Mouse (Mus musculus): Measurements from ENCODE around the gene Fryl. TPM values are rescaled to one million over a fixed set of nuclear protein-coding genes. Genes with fewer than 3 reads are reported as not detected.
A peak's percentile ranks its signal among the peaks of the same experiment; 100 is the strongest.

Fryl gene
- polyA plus RNA-seq, 1 experiment from 2014 or later = 33.4 TPM

DNA sequence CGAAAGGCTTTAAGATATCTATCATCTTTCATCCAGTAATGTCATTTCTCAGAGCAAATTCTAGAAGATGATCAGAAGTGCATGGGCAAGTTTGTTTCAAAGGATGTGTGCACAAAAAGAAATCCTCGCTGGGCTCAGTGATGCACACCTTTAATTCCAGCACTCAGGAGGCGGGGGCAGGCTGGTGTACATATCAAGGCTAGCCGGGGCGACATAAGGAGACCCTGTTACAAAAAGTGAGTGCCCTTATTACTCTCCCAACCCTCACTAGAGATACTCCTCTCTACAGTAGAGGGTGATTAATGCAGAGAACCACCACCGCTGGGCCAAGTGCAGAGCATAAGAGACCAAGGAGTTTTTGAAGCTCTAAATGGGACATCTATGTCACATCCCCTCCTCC lies 53.9 kb downstream of the Fryl start:
- Histone ChIP-seq H3K4me1 (no peaks in the 10 kb centered on the region), H3K4me3 (replicated peaks) (no peak overlapping the region), H3K27me3 (replicated peaks) (no peaks in the 10 kb centered on the region), H3K27ac (no peak overlapping the region), H3K9ac (no peak overlapping the region), H3K4me2 (no peak overlapping the region), H3K9me3 (no peaks in the 10 kb centered on the region), H3K36me3 (no peaks in the 10 kb centered on the region)
- WGBS = 86% methylated on average over 6 of the region's 6 CpGs
- ATAC-seq (ENCODE audit: insufficient read depth, low FRiP score, low read depth) = no peak

DNA sequence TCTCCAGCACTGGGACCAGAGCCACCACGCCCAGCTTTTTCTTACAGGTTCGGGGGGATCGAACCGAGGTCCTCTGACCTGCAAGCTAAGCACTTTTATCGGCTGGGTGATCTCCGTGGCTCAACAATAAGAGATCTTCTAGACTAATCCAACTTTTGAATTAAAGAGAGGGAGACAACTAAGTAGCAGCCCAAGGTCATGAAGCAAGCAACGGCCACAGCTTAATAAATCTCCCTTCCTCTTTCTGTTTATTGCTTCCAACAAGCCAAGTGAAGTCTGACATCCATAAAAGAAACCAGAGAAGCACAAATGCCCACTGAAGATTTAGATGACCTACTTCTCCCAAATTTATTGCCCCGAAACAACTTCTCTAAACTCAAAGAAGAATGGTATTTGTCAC lies 54.3 kb downstream of the Fryl start:
- Histone ChIP-seq H3K36me3 (no peaks in the 10 kb centered on the region), H3K27me3 (replicated peaks) (no peaks in the 10 kb centered on the region), H3K27ac (no peak overlapping the region), H3K9ac (no peak overlapping the region), H3K4me3 (replicated peaks) (no peak overlapping the region), H3K4me2 (no peak overlapping the region), H3K4me1 (no peaks in the 10 kb centered on the region), H3K9me3 (no peaks in the 10 kb centered on the region)
- WGBS = 76% methylated on average over 8 of the region's 8 CpGs
- no peak for ATAC-seq (ENCODE audit: insufficient read depth, low FRiP score, low read depth)

DNA sequence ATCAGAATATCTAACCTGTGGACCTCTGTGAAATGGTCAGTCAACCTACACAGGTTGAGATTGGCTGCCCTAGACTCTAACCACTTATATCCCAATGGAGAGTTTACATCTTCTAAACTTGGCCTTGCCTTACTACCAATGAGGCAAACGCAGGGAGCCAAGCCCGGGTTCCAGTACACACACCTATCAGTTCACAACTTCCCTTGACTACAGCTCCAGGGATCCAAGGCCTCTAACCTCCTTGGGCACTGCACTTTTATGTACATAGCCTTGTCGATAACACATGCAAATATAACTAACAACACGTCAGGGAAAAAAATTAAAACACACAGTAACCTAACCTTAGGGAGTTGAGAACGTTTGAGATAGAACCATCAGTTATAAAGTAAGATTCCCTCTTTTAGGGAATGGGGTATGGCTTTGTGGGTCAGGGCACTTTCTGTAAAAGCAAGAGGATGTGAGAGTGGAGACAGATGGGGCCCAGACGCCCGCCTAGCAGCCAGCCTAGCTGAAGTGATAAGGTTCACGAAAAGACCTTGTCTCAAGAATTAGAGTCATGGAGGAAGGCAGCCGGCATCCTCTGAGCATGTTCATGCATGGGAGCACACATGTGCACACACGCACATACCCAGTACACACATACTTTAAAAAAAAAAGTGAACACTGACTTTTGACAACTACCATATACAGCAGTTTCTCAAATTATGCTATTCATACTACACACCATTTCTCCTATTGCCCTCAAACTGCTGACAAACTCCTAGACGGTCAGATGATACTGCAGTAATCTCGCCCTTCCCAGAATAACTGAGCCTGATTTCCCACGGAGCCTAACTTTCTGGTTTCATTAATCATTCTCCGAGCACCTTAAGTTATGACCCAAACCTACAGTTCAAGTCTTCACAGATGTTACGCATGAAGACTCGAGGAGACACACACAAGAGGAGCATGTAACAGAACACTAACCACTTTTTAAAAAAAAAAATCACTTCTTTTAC lies 55.7 kb downstream of the Fryl start:
- Histone ChIP-seq H3K27ac (peak overlapping the region; percentile 69; the same call in 1 of the 2 replicates), H3K4me3 (replicated peaks) (no peak overlapping the region), H3K4me1 (no peaks in the 10 kb centered on the region), H3K9me3 (no peaks in the 10 kb centered on the region), H3K4me2 (no peak overlapping the region), H3K9ac (no peak overlapping the region), H3K27me3 (replicated peaks) (no peaks in the 10 kb centered on the region), H3K36me3 (no peaks in the 10 kb centered on the region)
- 63% methylated on average over 16 of the region's 16 CpGs for WGBS
- peak; percentile 71 for ATAC-seq (ENCODE audit: insufficient read depth, low FRiP score, low read depth)

DNA sequence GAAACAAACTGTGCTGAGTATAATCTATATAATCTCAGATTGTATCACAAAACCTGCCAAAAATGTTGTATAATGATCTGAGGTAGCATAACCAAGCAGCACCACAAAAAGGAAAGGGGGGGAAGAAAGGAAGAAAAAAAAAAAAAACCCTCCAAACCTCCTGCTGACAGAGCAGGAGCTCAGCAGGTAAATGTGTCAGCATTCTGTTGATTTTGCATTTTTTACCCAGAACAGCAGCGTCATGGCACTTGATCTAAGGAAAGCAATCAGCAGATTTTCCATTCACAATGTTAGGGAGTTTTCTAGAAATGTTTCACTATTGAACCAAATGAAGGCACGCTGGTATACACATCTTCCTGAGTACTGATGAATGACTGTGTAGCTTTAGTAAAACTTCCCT lies 56.8 kb downstream of the Fryl start:
- Histone ChIP-seq H3K27me3 (replicated peaks) (no peaks in the 10 kb centered on the region), H3K4me3 (replicated peaks) (no peak overlapping the region), H3K27ac (0 out of 2 replicates have a peak overlapping the region, but pooled peaks have one; percentile 69), H3K36me3 (no peaks in the 10 kb centered on the region), H3K4me1 (no peaks in the 10 kb centered on the region), H3K9ac (no peak overlapping the region), H3K9me3 (no peaks in the 10 kb centered on the region), H3K4me2 (no peak overlapping the region)
- no peak for ATAC-seq (ENCODE audit: insufficient read depth, low FRiP score, low read depth)
- 78% methylated on average over 2 of the region's 2 CpGs for WGBS

DNA sequence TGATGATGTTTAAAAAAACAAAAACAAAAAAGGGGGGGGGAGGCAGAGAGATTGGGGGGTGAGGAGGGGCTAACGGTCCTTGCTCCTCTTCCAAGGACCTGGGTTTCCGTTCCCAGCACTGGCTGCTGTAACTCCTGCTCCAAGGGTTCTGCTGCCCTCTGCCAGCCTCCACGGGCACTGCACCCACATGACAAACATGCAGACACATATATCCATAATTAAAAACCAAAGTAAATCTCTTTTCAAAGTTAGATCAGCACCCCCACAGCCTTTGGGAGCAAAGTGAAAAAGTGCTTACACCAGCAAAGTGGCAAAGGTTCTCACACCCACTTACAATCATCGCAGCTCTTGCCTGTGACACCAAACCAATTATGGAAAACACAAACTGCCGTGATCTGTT lies 57.7 kb downstream of the Fryl start:
- Histone ChIP-seq H3K9me3 (no peaks in the 10 kb centered on the region), H3K27ac (no peak overlapping the region), H3K4me3 (replicated peaks) (no peak overlapping the region), H3K9ac (no peak overlapping the region), H3K27me3 (replicated peaks) (no peaks in the 10 kb centered on the region), H3K36me3 (no peaks in the 10 kb centered on the region), H3K4me2 (no peak overlapping the region), H3K4me1 (peaks cover 6% of the 10 kb centered on the region; the same call in 1 of the 2 replicates)
- no peak for ATAC-seq (ENCODE audit: insufficient read depth, low FRiP score, low read depth)
- WGBS = 92% methylated on average over 5 of the region's 5 CpGs

DNA sequence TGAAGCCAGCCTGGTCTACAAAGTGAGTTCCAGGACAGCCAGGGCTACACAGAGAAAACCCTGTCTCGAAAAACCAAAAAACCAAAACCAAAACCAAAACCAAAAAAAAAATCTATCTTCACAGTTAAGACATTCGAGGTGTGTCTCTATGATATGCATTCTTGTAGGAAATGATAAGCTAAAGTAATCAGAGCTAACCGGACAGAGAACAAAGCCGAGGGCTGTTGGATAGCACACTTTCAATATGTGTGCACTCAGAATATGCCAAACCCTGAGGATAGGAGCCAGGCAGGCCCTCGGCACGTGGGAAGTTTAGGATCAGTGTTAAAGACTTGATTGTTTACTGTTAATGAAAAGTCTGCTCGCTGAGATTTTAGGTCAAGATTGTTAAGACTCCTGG lies 58.6 kb downstream of the Fryl start:
- H3K4me3 ChIP-seq (replicated peaks) = no peak overlapping the region
- 71% methylated on average over 7 of the region's 7 CpGs for WGBS
- peaks cover 6% of the 10 kb centered on the region; the same call in 1 of the 2 replicates for H3K4me1 ChIP-seq
- no peaks in the 10 kb centered on the region for H3K27me3 ChIP-seq (replicated peaks)
- H3K27ac ChIP-seq = no peak overlapping the region
- H3K36me3 ChIP-seq = no peaks in the 10 kb centered on the region
- H3K4me2 ChIP-seq = no peak overlapping the region
- no peak for ATAC-seq (ENCODE audit: insufficient read depth, low FRiP score, low read depth)
- H3K9ac ChIP-seq = no peak overlapping the region
- no peaks in the 10 kb centered on the region for H3K9me3 ChIP-seq

DNA sequence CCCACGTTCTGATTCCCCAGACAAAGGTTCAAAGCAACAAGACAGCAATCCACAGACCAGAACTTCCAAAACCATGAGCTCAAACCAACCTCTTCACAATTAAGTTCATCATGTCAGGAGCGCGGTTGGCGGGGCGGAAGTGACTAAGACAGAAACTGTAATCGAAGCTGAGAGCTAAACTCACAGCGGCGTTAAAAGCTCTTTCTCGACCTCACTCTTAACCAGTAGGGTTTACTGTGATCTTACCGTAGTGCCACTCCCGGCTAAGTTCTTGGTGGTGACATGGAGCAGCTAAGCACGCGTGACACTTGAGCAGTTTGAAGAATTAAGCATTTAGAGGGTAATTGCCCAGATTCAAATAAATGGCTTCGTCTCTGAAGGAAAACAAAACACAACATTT lies 61.7 kb downstream of the Fryl start:
- H3K4me1 ChIP-seq = peaks cover 6% of the 10 kb centered on the region; the same call in 1 of the 2 replicates
- H3K4me3 ChIP-seq (replicated peaks) = no peak overlapping the region
- H3K27ac ChIP-seq = no peak overlapping the region
- H3K4me2 ChIP-seq = no peak overlapping the region
- no peaks in the 10 kb centered on the region for H3K27me3 ChIP-seq (replicated peaks)
- no peak for ATAC-seq (ENCODE audit: insufficient read depth, low FRiP score, low read depth)
- H3K36me3 ChIP-seq = no peaks in the 10 kb centered on the region
- no peaks in the 10 kb centered on the region for H3K9me3 ChIP-seq
- 94% methylated on average over 14 of the region's 14 CpGs for WGBS
- no peak overlapping the region for H3K9ac ChIP-seq

DNA sequence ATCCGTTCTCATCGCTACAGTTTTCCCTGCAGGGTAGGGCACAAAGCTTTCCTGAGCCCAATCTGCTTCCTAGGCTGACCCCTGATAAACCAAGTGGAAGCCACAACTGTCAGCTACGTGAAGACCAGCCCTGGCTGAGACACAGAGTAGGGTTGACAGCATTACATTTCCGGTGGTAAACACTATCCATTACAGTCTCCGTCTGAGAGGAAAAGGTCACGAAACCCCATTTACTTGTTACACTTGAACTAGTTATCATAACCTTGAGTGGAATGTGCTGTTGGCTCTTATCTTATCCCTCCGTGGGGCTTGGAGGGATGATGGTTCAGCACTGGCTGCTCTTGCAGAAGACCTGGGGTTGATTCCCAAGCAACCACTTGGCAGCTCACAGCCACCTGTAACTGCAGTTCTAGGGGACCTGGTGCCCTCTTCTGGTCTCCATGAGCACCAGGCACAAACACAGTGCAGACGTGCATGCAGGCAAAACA lies 62.3 kb downstream of the Fryl start:
- peaks cover 8% of the 10 kb centered on the region for H3K4me1 ChIP-seq
- peak overlapping the region; percentile 19; the same call in 1 of the 2 replicates for H3K4me2 ChIP-seq
- no peaks in the 10 kb centered on the region for H3K36me3 ChIP-seq
- H3K27ac ChIP-seq = peak overlapping the region; percentile 82
- H3K27me3 ChIP-seq (replicated peaks) = no peaks in the 10 kb centered on the region
- peak; percentile 24; the same call in 1 of the 2 replicates for ATAC-seq (ENCODE audit: insufficient read depth, low FRiP score, low read depth)
- H3K4me3 ChIP-seq (replicated peaks) = no peak overlapping the region
- H3K9me3 ChIP-seq = no peaks in the 10 kb centered on the region
- WGBS = 40% methylated on average over 8 of the region's 8 CpGs
- H3K9ac ChIP-seq = no peak overlapping the region

DNA sequence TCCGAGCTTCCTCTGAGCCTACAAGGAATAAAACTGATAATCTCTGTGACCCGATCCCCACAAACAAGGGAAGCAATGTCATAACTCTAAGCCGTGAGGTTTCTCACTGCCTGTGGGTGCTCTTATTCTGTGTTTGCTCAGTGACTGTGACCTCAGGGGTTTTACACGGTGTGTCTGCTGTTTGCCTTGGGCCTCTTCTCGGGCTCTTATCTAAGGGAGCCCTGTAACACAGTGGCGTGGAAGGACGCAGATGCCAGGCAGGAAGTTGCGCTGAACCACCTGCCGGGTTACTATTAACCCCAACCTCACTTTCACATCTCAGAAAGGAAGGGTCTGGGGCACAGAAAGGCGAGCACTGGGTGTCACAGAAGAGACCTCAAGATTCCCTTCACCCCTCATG lies 62.8 kb downstream of the Fryl start:
- H3K4me3 ChIP-seq (replicated peaks) = no peak overlapping the region
- H3K9me3 ChIP-seq = no peaks in the 10 kb centered on the region
- peak overlapping the region; percentile 19 for H3K4me2 ChIP-seq
- WGBS = 50% methylated on average over 10 of the region's 10 CpGs
- ATAC-seq (ENCODE audit: insufficient read depth, low FRiP score, low read depth) = peak; percentile 87
- no peaks in the 10 kb centered on the region for H3K36me3 ChIP-seq
- no peak overlapping the region for H3K9ac ChIP-seq
- H3K27me3 ChIP-seq (replicated peaks) = no peaks in the 10 kb centered on the region
- peak overlapping the region; percentile 82 for H3K27ac ChIP-seq
- H3K4me1 ChIP-seq = peaks cover 13% of the 10 kb centered on the region

DNA sequence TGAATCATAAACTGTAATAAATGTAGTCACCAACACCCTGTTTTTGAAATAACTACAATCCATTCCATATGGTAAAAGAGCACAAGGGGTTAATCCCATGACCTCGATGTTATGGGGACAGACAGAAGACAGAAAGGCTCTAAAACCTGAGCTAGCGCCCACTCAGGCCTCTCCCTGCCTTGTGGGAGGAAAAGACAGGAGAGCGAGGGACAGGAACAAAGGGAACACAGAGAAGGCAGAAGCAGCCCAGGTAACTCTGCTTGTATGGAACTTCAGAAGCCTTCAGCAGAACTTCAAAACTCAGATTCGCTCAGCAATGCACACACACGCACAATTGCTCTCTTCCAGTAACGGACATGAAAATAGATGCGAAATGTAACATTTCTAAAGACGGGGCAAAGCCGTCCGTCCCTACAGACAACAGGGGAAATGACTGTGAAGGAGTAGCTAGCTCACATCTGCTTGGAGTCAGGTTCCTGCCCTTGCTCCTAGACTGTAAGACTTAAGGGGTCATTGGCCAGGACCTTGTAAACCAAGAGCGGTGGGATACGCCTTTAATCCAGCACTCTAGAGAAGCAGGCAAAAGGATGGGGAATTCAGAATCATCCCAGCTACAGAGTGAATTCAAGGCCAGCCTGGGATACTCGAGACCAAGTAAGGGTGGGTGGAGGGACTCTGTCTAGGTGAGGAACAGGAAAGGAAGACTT lies 63.4 kb downstream of the Fryl start:
- ATAC-seq (ENCODE audit: insufficient read depth, low FRiP score, low read depth) = no peak
- H3K36me3 ChIP-seq = no peaks in the 10 kb centered on the region
- peak overlapping the region; percentile 19 for H3K4me2 ChIP-seq
- no peaks in the 10 kb centered on the region for H3K9me3 ChIP-seq
- no peak overlapping the region for H3K4me3 ChIP-seq (replicated peaks)
- peaks cover 19% of the 10 kb centered on the region for H3K4me1 ChIP-seq
- no peak overlapping the region for H3K9ac ChIP-seq
- 77% methylated on average over 13 of the region's 13 CpGs for WGBS
- H3K27ac ChIP-seq = peak overlapping the region; percentile 82
- no peaks in the 10 kb centered on the region for H3K27me3 ChIP-seq (replicated peaks)

DNA sequence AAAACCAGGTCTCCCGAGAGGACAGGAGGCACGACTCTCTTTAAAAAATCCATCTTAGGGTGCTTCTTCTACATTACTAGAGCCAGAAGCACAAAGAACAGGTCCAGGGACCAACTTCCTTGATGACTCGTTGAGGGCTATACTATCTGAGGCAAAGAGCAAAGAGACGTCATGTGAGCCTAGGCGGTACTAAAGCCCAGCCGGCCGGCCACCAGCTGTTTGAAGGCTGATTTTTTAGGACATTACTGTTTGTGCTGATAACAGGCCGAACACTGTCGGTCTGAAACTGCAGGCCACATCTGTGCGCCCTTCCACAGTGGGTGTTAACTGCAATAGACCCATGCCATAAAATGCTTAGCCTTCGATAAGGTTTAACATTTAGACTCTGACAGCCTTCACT lies 64.7 kb downstream of the Fryl start:
- Histone ChIP-seq H3K27ac (peak overlapping the region; percentile 26; the same call in 1 of the 2 replicates), H3K4me3 (replicated peaks) (no peak overlapping the region), H3K27me3 (replicated peaks) (no peaks in the 10 kb centered on the region), H3K36me3 (no peaks in the 10 kb centered on the region), H3K4me2 (no peak overlapping the region), H3K4me1 (peaks cover 19% of the 10 kb centered on the region), H3K9me3 (no peaks in the 10 kb centered on the region), H3K9ac (no peak overlapping the region)
- ATAC-seq (ENCODE audit: insufficient read depth, low FRiP score, low read depth) = peak; percentile 83
- WGBS = 59% methylated on average over 11 of the region's 11 CpGs

DNA sequence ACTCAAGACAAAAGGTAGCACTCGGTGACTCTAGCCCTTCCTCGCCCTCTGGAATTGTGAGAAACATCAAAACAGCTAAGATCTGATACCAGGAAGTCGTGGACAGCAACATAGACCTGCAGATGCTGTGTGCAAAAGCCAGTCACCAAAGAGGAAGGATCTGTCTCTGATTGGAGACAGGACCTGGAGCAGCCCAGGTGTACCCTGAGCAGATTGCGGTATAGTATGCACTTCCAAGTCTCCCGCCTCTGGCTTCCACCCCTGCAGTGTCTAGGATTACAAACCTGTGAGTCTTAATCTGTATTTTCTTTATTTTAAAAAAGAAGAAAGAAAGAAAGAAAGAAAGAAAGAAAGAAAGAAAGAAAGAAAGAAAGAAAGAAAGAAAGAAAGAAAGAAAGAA lies 66.3 kb downstream of the Fryl start:
- Histone ChIP-seq H3K27me3 (replicated peaks) (no peaks in the 10 kb centered on the region), H3K36me3 (0 out of 2 replicates have a peak, but pooled peaks cover under 1% of the 10 kb centered on the region), H3K4me2 (0 out of 2 replicates have a peak overlapping the region, but pooled peaks have one; percentile 19), H3K27ac (peak overlapping the region; percentile 46), H3K4me3 (replicated peaks) (no peak overlapping the region), H3K9me3 (no peaks in the 10 kb centered on the region), H3K4me1 (peaks cover 19% of the 10 kb centered on the region), H3K9ac (no peak overlapping the region)
- ATAC-seq (ENCODE audit: insufficient read depth, low FRiP score, low read depth) = no peak
- WGBS = 70% methylated on average over 5 of the region's 5 CpGs

Measured in stomach, embryonic 15.5 days (tissue).